Mouse (Mus musculus) embryonic facial prominence, embryonic 13.5 days (tissue): ENCODE measurements at regions not wholly inside any gene's neighbourhood (a gene's known extent, or its start where the extent isn't known, plus 50 kb on each side); places are given as distances from the start of the nearest gene placed in this dataset.

Experiments
- ATAC-seq: fragments of 200-750 bp; cut with Nextera tagmentation; 2 replicates; pipeline ENCODE4 v1.8.0; 2017; ENCODE audit warnings: low read depth; ENCODE audit not compliant: insufficient number of reproducible peaks, insufficient read depth, low FRiP score, low TSS enrichment
- H3K27ac ChIP-seq: fragments of 300-500 bp; sonication (generic); 2 replicates; pipeline ENCODE4 v1.5.1; 2015; ENCODE audit warnings: moderate library complexity, mild to moderate bottlenecking, inconsistent platforms
- H3K27me3 ChIP-seq: fragments of 300-500 bp; sonication (generic); 2 replicates; pipeline ENCODE4 v1.6.1; 2015; ENCODE audit warnings: mild to moderate bottlenecking, inconsistent platforms
- H3K36me3 ChIP-seq: fragments of 300-500 bp; sonication (generic); 2 replicates; pipeline ENCODE4 v1.6.1; 2015; ENCODE audit warnings: mild to moderate bottlenecking, inconsistent platforms
- H3K4me1 ChIP-seq: fragments of 300-500 bp; sonication (generic); 2 replicates; pipeline ENCODE4 v1.6.1; 2015; ENCODE audit warnings: inconsistent platforms
- H3K4me2 ChIP-seq: fragments of 300-500 bp; sonication (generic); 2 replicates; pipeline ENCODE4 v1.6.1; 2015; ENCODE audit warnings: moderate library complexity, mild to moderate bottlenecking, inconsistent platforms
- H3K4me3 ChIP-seq: fragments of 300-500 bp; sonication (generic); 2 replicates; pipeline ENCODE4 v1.5.1; 2015; ENCODE audit warnings: mild to moderate bottlenecking, inconsistent platforms
- H3K9ac ChIP-seq: fragments of 300-500 bp; sonication (generic); 2 replicates; pipeline ENCODE4 v1.6.1; 2015; ENCODE audit warnings: mild to moderate bottlenecking, inconsistent platforms
- H3K9me3 ChIP-seq: fragments of 300-500 bp; sonication (generic); 2 replicates; pipeline ENCODE4 v1.6.1; 2016; ENCODE audit warnings: inconsistent platforms
- WGBS: fragments of 180-500 bp; shearing (Covaris S2); methylation state at CpG from one replicate; pipeline ENCODE4 v1.1.7; 2015; ENCODE audit warnings: mixed read lengths; 5-methylcytosine and 5-hydroxymethylcytosine counted together

DNA sequence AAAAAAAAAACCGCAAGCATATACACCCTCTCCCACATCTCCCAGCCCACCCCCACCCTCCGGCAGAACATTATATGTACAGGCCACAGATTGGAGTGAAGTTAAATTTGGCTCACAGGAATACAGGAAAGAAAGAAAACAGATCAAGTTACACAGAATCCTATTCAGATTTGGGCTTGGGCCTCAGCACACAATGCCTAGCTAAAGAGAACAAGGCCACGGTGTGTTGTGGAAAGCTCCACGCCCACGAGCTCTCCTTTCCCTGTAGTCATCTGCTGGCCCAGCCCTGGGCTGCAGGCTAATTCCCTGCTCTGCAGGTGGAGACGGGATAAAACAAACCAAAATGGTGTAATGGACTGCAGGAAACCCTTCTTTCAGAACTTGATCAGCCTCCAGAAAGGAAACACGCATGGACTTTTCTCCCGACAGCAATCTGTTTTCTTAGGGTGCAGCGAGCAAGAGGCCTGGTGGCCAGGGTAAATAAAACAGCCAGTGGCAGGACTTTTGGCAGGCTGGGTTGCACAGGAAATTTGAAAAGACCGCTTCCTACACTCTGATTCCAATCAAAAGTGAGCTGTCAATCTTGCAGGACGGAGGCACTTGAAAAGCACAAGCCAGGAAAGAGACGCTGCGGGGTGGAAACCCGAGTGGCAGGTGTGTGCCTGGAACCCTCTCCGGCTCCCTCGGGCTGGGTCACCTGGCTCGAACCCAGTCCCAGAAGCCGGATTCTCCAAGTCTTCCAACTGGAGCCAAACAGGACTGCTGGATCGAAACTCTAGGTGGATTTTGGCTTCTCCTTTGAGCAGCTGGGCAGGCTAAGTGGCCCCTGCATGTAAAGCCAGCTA, 214.0 kb downstream of the Bcl2l11 start:
- Histone ChIP-seq H3K9me3 (no peaks in the 10 kb centered on the region), H3K9ac (0 out of 2 replicates have a peak overlapping the region, but pooled peaks have one; percentile 36), H3K4me1 (peaks cover 79% of the 10 kb centered on the region), H3K27me3 (no peaks in the 10 kb centered on the region), H3K36me3 (no peaks in the 10 kb centered on the region), H3K4me2 (peak overlapping the region; percentile 41), H3K27ac (peak overlapping the region; percentile 93), H3K4me3 (no peak overlapping the region)
- 16% methylated on average over 19 of the region's 19 CpGs for WGBS
- ATAC-seq, result peak; percentile 56

DNA sequence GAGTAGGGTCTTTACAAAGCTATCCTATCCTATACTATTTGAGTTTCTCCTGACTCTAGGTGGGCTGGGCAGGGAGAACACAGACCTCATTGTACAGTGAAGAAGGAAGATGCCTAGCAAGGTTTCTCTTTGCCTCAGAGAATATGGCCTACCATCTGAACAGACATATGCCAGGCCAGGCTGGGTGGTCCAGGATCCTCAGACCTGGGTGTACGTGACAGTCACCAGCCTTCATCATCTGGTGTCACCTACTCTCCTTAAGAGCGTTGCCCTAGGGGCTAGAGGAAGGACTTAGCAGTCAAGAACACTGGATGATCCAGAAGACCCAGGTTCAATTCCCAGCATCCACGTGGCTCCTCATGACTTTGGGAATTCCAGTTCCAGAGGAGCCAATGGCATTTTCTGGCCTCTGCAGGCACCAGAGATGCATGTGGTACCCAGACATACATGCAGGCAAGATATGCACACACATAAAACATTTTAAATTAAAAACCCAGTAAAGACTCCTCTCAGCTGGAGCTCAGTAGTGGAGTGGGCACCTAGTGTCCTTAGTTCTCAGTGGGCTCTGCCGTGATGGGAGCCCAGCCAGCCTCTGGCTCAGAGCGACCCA, 214.9 kb downstream of the Bcl2l11 start:
- Histone ChIP-seq H3K27ac (peak overlapping the region; percentile 93), H3K36me3 (no peaks in the 10 kb centered on the region), H3K9ac (no peak overlapping the region), H3K27me3 (no peaks in the 10 kb centered on the region), H3K4me2 (peak overlapping the region; percentile 41), H3K4me3 (no peak overlapping the region), H3K4me1 (peaks cover 79% of the 10 kb centered on the region), H3K9me3 (no peaks in the 10 kb centered on the region)
- 85% methylated on average over 5 of the region's 5 CpGs for WGBS
- no peak for ATAC-seq

DNA sequence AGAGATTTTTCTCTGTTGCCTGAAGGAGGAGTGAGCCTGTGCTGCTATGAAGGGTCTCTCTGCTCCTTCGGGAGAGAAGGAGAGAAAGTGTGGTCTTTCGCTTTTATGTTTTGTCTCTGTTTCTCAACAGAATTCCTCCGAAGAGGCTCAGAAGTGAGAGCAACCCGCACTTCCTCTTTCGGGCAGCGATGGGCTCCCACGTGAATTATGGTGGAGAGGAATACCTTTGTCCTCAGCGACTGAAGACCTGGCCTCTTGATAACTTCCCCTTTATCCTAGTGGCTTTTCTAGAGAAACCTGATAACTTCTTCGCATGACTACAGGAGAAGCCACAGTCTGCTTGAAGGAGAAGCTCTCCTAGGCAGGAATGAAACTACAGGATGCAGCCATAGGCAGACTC, 216.4 kb downstream of the Bcl2l11 start:
- no peaks in the 10 kb centered on the region for H3K9me3 ChIP-seq
- ATAC-seq, result no peak
- H3K4me1 ChIP-seq, result peaks cover 70% of the 10 kb centered on the region
- 78% methylated on average over 9 of the region's 9 CpGs for WGBS
- H3K36me3 ChIP-seq, result no peaks in the 10 kb centered on the region
- H3K4me2 ChIP-seq, result no peak overlapping the region
- no peaks in the 10 kb centered on the region for H3K27me3 ChIP-seq
- no peak overlapping the region for H3K9ac ChIP-seq
- H3K27ac ChIP-seq, result no peak overlapping the region
- no peak overlapping the region for H3K4me3 ChIP-seq

DNA sequence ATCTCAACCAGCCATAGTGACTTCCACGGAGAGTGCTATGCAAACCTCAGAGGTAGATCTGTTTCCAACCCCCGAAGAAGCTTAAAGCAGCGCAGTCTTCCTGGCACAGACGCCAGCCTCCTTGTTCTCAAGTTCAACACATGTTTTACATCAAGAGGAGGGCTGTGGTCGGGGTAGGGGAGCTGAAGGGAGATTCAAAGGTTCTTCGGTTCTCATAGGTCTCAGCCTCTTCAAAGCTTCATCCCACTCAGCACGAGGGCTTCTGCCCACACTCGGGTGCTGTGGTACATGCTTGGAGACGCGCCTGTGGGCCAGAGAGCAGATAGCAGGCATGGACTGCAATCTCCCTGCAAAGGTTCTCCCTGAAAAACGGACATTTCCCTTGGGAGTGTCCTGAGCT, 219.7 kb downstream of the Bcl2l11 start:
- Histone ChIP-seq H3K36me3 (no peaks in the 10 kb centered on the region), H3K4me2 (peak overlapping the region; percentile 40), H3K9ac (no peak overlapping the region), H3K27me3 (no peaks in the 10 kb centered on the region), H3K9me3 (no peaks in the 10 kb centered on the region), H3K4me1 (peaks cover 41% of the 10 kb centered on the region), H3K4me3 (no peak overlapping the region), H3K27ac (peak overlapping the region; percentile 85)
- WGBS, result 22% methylated on average over 11 of the region's 11 CpGs
- ATAC-seq, result no peak

DNA sequence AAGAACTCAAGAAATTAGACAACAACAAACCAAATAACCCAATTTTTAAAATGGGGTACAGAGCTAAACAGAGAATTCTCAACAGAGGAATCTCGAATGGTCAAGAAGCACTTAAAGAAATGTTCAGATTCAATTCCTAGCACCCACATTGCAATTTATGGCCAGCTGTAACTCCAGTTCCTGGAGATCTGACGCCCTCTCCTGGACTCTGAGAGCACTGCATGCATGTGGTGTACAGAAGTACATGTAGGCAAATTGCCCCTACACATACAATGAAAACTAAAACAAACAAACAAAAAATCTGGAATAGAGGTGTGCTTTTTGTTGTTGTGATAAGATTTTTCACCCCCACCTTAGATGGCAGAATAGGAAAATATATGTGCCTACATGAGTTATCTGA, 222.7 kb downstream of the Bcl2l11 start:
- no peak overlapping the region for H3K27ac ChIP-seq
- 79% methylated on average over 2 of the region's 2 CpGs for WGBS
- H3K27me3 ChIP-seq, result no peaks in the 10 kb centered on the region
- H3K9ac ChIP-seq, result no peak overlapping the region
- H3K36me3 ChIP-seq, result no peaks in the 10 kb centered on the region
- H3K4me2 ChIP-seq, result no peak overlapping the region
- H3K9me3 ChIP-seq, result no peaks in the 10 kb centered on the region
- peaks cover 26% of the 10 kb centered on the region for H3K4me1 ChIP-seq
- no peak overlapping the region for H3K4me3 ChIP-seq
- ATAC-seq, result no peak

DNA sequence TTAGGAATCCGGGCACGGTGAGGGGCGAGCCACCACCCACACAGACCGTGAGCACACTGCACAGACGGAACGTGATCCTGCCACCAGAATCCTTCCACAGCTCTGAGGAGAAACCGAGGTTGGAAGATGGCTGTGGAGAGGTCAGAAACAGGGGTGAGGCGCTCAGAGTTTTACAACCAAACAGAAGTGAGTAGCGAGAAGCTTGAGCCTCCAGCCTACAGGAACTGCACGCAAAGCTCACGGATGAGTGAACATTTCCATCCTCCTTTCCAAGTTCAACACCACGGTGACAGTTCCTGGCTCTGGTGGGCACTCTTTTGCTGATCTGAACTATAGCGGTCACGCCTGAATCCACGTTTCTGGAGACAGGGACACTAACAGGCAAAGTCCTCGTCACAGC, 225.6 kb downstream of the Bcl2l11 start:
- ATAC-seq, result no peak
- Histone ChIP-seq H3K4me1 (0 out of 2 replicates have a peak, but pooled peaks cover 8% of the 10 kb centered on the region), H3K9me3 (peaks cover 3% of the 10 kb centered on the region; the same call in 1 of the 2 replicates), H3K36me3 (no peaks in the 10 kb centered on the region), H3K4me2 (no peak overlapping the region), H3K4me3 (no peak overlapping the region), H3K9ac (no peak overlapping the region), H3K27me3 (no peaks in the 10 kb centered on the region), H3K27ac (no peak overlapping the region)
- WGBS, result 89% methylated on average over 16 of the region's 16 CpGs

DNA sequence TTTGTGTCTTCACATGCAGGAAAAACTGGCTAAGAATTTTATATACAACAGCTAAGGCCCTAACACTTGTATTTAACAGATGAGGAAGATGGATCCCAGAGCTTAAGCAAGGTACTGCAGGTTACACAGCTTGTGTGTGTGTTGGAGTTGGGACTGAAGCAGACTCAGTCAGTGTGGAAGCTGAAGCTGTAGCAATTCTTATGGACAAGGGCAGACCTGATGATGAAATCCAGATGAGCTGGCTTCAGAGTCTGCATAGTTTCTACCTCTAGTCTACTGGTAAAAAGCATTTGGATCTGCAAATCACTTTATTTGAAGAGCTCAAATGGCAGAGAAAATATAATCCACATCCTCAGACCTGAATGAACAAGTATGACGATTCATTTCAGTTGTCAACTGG, 226.7 kb downstream of the Bcl2l11 start:
- H3K27me3 ChIP-seq, result no peaks in the 10 kb centered on the region
- H3K27ac ChIP-seq, result no peak overlapping the region
- no peak overlapping the region for H3K4me2 ChIP-seq
- 0 out of 2 replicates have a peak, but pooled peaks cover 8% of the 10 kb centered on the region for H3K4me1 ChIP-seq
- H3K36me3 ChIP-seq, result no peaks in the 10 kb centered on the region
- no peak overlapping the region for H3K4me3 ChIP-seq
- H3K9me3 ChIP-seq, result peaks cover 3% of the 10 kb centered on the region; the same call in 1 of the 2 replicates
- no peak overlapping the region for H3K9ac ChIP-seq
- ATAC-seq, result no peak
- 27% methylated on average over 1 of the region's 1 CpGs for WGBS

DNA sequence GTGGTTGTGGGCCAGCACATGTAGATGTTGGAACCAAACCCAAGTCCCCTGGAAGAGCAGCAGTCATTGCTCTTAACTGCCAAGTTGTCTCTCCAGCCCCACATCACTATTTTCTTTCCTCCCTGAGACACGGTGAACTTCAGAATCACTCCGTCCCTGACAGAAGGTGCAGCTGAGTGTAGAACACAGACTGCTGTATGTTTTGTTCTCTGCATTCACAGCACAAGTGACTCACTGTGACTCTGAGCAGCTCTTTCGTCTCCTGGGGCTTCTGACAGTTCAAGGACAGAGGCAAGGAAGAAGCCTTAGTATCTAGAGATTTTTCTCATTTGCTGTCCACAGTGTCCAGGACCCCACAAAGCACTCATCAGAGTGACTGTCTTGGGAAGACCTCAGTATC, 227.6 kb downstream of the Bcl2l11 start:
- WGBS, result 79% methylated on average over 3 of the region's 3 CpGs
- ATAC-seq, result no peak

DNA sequence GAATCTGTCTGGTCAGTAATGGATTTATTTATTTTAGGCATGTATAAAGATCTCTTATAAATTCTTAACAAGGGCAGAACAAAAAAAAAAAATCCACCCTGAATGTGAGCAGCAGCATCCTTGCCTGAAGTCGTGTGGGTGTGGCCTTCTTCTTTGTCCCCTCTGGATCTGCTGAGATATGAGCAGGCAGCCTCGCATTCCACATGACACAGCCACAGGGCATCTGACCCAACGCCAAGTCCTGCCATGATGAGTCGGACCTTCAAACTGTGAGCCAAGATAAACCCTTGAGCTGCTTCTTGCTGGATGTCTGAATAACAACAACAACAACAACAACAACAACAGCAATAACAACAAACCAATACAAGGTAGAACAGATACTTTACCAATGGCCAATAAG, 230.5 kb downstream of the Bcl2l11 start:
- Histone ChIP-seq H3K4me1 (0 out of 2 replicates have a peak, but pooled peaks cover 4% of the 10 kb centered on the region), H3K9ac (no peak overlapping the region), H3K36me3 (no peaks in the 10 kb centered on the region), H3K27me3 (no peaks in the 10 kb centered on the region), H3K9me3 (peaks cover 3% of the 10 kb centered on the region; the same call in 1 of the 2 replicates), H3K27ac (no peak overlapping the region), H3K4me2 (no peak overlapping the region), H3K4me3 (no peak overlapping the region)
- WGBS, result 81% methylated on average over 4 of the region's 4 CpGs
- no peak for ATAC-seq

More for the DNA sequence above, 227.6 kb downstream of the Bcl2l11 start:
- Histone ChIP-seq H3K4me2 (no peak overlapping the region), H3K27me3 (no peaks in the 10 kb centered on the region), H3K4me3 (no peak overlapping the region), H3K4me1 (0 out of 2 replicates have a peak, but pooled peaks cover 8% of the 10 kb centered on the region), H3K36me3 (no peaks in the 10 kb centered on the region), H3K9ac (no peak overlapping the region), H3K27ac (no peak overlapping the region), H3K9me3 (peaks cover 3% of the 10 kb centered on the region; the same call in 1 of the 2 replicates)

DNA sequence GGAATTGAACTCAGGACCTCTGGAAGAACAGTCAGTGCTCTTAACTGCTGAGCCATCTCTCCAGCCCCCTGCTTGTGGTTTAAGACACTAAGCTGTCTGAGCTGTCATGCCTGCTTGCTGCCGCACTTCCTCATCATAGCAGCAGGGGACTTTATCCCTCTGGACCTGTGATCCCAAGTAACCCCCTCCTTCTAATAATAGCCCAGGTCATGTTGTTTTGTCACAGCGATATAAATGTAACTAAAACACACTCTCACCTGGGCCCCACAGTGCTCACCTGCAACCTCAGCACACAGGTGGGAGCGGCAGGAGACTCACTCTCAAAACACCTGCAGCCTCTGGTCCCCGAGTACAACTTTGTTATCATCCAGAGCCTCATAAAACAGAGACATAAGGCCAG, 231.9 kb upstream of the Spdye4c start:
- ATAC-seq, result no peak
- no peak overlapping the region for H3K27ac ChIP-seq
- H3K27me3 ChIP-seq, result no peaks in the 10 kb centered on the region
- WGBS, result 66% methylated on average over 4 of the region's 4 CpGs
- no peaks in the 10 kb centered on the region for H3K36me3 ChIP-seq
- H3K4me3 ChIP-seq, result no peak overlapping the region
- H3K9ac ChIP-seq, result no peak overlapping the region
- peaks cover 5% of the 10 kb centered on the region; the same call in 1 of the 2 replicates for H3K4me1 ChIP-seq
- H3K4me2 ChIP-seq, result no peak overlapping the region
- peaks cover 3% of the 10 kb centered on the region; the same call in 1 of the 2 replicates for H3K9me3 ChIP-seq

DNA sequence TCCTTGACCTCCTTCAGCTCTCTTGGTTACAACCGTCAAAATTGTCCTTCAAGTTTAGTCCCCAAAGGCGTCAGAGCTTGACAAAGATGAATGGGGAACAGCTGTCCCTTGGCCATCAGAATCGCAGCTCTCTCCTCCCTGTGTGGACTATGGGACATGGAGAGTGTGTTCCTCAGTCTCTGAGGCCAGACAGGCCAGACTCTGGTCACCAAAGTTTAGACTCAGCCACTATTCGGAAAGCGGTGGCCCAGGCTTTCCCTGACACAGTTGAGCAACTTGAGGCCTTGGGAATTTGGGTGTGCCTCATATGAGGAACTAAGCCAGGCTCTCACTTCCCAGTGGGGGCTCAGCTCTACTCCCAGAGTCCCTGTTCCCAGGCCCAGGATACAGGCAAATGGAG, 230.5 kb upstream of the Spdye4c start:
- H3K27me3 ChIP-seq, result no peaks in the 10 kb centered on the region
- H3K4me1 ChIP-seq, result peaks cover 11% of the 10 kb centered on the region
- ATAC-seq, result no peak; the same call in 1 of the 2 replicates
- WGBS, result 82% methylated on average over 5 of the region's 5 CpGs
- peaks cover 3% of the 10 kb centered on the region; the same call in 1 of the 2 replicates for H3K9me3 ChIP-seq
- H3K36me3 ChIP-seq, result no peaks in the 10 kb centered on the region
- no peak overlapping the region for H3K4me2 ChIP-seq
- H3K4me3 ChIP-seq, result no peak overlapping the region
- H3K27ac ChIP-seq, result no peak overlapping the region
- no peak overlapping the region for H3K9ac ChIP-seq

DNA sequence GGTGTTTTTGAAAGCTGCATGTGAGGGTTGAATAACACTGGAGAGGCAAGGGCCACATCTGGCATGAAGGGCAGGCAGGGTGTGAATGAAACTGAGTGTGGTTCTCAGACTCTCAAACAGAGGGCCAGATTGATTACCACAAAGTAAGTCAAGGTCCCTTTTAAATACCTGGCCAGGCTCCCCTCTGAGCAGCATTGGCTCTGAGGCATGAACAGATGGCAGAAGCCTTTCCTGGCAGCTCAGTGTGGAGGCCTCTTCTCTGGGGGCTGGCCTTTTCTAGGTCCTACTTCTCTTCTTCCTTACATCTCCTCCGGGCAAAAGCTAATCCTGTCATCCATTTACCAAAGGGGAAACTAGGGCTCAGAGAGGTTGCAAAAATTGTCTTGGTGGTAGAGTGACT, 229.6 kb upstream of the Spdye4c start:
- no peak overlapping the region for H3K4me2 ChIP-seq
- WGBS, result 65% methylated on average over 1 of the region's 1 CpGs
- H3K27ac ChIP-seq, result no peak overlapping the region
- no peaks in the 10 kb centered on the region for H3K9me3 ChIP-seq
- no peaks in the 10 kb centered on the region for H3K27me3 ChIP-seq
- H3K9ac ChIP-seq, result no peak overlapping the region
- no peak overlapping the region for H3K4me3 ChIP-seq
- peaks cover 11% of the 10 kb centered on the region for H3K4me1 ChIP-seq
- no peak for ATAC-seq
- no peaks in the 10 kb centered on the region for H3K36me3 ChIP-seq
